Mouse (Mus musculus) lung, postnatal 0 days (tissue): ENCODE results near the gene Gpalpp1.

Experiments used
- CTCF ChIP-seq: IDR thresholded peaks from 2 replicates; pipeline ENCODE4 v1.5.1; 2016; ENCODE audit warnings: antibody characterized with exemption, mild to moderate bottlenecking
- EP300 ChIP-seq: IDR thresholded peaks from 2 replicates; pipeline ENCODE4 v1.6.1; 2016; ENCODE audit warnings: antibody characterized with exemption, mild to moderate bottlenecking, control low read depth

DNA sequence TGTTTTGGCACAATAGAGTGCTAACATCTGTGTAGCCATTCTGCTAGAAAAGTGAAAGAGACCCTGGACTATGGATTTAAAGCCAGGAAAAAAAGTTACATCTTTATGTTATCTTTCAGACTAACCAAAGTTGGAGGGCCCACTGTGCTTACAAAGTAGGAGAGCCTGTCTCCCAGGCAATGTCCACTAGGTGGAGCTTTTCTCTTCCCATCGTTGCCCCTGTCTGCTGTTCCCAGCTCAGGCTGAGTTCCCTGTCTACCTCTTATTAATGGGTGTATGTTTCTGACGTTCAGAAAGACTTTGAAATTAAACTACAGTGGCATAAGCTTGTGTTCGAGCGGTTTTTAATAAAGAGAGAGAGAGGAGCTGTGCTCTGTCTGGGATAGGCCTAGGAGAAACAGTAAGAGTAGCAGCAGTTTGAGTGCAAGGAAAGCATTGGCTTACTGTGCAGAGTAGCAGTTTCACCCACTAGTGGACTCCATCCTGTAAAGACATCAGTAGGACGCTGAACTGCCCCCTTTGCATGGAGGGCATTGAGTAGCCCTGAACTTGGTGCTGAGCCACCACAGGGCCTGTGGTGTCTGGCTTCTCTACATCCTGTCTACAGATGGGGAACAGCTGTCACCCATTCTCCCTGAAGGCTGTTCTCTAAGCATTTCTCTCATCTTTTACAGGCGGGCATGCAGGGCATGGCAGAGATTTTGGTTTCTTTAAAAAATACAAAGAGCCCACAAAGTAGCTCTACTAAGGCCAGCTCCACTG, 11.5 kb upstream of the Gpalpp1 start:
- peak; percentile 84 for TF ChIP-seq CTCF
- no peak for TF ChIP-seq EP300
